Mouse (Mus musculus) megakaryocyte, embryonic 14.5 days (primary cell): ENCODE data around the gene Flrt1. TPM values are rescaled to one million over a fixed set of nuclear protein-coding genes. Genes with fewer than 3 reads are reported as not detected.
"Not testable (repeated sequence)": the region's sequence is repeated elsewhere in the genome, so short reads cannot be mapped to it uniquely, and the experiment has no call there.

Source experiments
- H3K27me3 ChIP-seq: replicated peaks from 2 replicates; pipeline ENCODE3; 2012; ENCODE audit warnings: inconsistent platforms
- H3K36me3 ChIP-seq: replicated peaks from 2 replicates; pipeline ENCODE3; 2012; ENCODE audit warnings: low read length, inconsistent platforms, mixed read lengths
- H3K4me1 ChIP-seq: 2 replicates; pipeline ENCODE4 v1.6.1; 2012; ENCODE audit warnings: inconsistent platforms
- H3K4me3 ChIP-seq: replicated peaks from 2 replicates; pipeline ENCODE3; 2012; ENCODE audit warnings: moderate library complexity, mild to moderate bottlenecking, inconsistent platforms
- H3K9me3 ChIP-seq: 2 replicates; pipeline ENCODE4 v1.6.1; 2012; ENCODE audit warnings: inconsistent platforms
- FLI1 ChIP-seq: IDR thresholded peaks from 2 replicates; pipeline ENCODE4 v1.6.1; 2012; ENCODE audit warnings: low read length, inconsistent platforms, mixed read lengths
- GATA1 ChIP-seq: IDR thresholded peaks from 3 replicates; pipeline ENCODE4 v1.6.1; 2012; ENCODE audit warnings: mixed read lengths, low read length, inconsistent platforms, borderline replicate concordance
- polyA plus RNA-seq: library from polyadenylated mRNA; stranded (reverse); fragments of >175 nt; gene quantifications from 2 replicates; pipeline ENCODE4 v1.2.3, GENCODE M21; 2012; ENCODE audit warnings: low replicate concordance; ENCODE audit not compliant: insufficient read depth

Gene Flrt1
- polyA plus RNA-seq, 1 experiment = not detected

DNA sequence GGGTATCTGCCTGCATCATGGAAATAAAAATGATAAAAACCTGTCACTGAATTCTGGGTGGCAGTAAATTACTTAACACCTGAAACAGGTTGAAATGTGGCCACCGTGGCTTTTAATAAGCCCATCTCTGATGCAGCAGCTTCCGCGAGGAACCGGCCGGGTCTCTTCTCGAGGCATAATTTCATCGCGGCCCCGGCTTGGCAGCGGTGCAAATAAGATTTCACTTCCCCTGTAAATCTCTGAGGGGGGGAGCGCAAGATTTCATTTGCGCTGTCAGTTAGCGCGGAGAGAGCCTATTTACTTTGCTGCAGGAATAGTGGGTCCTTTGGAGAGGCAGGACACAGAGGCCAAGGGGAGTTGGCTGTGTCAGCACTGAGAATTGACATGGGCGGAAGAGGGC, 20.8 kb downstream of the Flrt1 start:
- Histone ChIP-seq H3K4me3 (no peak overlapping the region), H3K4me1 (peaks cover 23% of the 10 kb centered on the region), H3K9me3 (no peaks in the 10 kb centered on the region), H3K27me3 (peaks cover 92% of the 10 kb centered on the region), H3K36me3 (no peaks in the 10 kb centered on the region)
- no peak for TF ChIP-seq FLI1
- no peak for TF ChIP-seq GATA1

- Histone ChIP-seq H3K4me1 (peaks cover 15% of the 10 kb centered on the region), H3K4me3 (no peak overlapping the region), H3K9me3 (no peaks in the 10 kb centered on the region), H3K27me3 (peaks cover 94% of the 10 kb centered on the region), H3K36me3 (no peaks in the 10 kb centered on the region)
- no peak for TF ChIP-seq FLI1
- TF ChIP-seq GATA1 = no peak
These were observed 22.3 kb downstream of the Flrt1 start for GRCm38 (mm10) chr19:7083035-7083794.

DNA sequence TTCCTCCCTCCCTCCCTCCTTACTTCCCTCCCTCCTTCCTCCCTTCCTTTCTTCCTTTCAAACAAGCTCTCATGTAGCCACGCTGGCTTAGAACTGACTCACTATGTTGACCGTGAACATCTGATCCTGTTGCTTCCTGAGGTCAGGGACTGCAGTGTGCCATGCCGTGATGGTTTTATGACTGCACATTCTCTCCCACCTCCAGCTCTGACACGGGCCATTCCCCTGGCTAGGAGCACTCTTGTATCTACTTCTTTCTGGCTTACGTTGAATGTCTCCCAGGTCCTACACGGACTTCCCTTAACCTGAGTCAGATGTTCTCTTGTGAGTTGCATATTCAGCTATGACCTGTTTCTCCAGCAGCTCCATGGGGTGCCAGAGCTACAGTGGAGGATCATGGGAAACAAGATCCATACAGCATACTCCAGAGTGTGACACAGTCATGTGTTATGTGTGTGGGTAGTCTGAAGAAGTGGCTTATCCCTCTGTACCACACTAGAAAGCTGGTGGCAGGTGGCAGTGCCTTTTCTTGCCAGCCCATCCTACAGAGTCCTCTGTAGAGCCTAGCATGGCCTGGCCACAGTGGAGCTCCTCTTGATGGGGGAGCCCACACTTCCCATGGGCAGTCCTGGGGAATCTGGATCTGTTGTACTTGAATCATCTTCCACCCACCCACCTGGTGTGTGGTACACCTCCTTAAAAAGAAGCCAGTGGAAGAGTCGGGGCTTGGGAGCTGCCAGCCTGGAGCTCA, 23.8 kb downstream of the Flrt1 start:
- Histone ChIP-seq H3K27me3 (peaks cover 84% of the 10 kb centered on the region), H3K4me1 (peaks cover 21% of the 10 kb centered on the region)
- no peak for TF ChIP-seq FLI1
- no peak for TF ChIP-seq GATA1

DNA sequence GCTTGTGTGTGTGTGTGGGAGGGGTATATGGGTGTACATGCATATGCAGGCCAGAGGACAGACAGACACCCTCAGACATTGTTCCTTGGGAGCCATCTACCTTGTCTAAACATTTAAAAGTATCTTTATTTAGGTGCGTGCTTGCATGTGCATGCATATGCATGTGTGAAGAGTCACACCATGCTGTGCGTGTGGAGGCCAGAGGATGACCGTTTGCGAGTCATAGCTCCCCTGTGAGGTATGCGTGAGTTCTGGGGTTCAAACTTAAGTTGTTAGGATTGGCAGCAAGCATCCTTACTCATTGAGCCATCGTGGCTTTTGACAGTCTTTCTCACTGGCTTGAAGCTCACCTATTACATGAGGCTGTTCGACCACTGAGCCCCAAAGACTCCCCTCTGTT, 27.3 kb downstream of the Flrt1 start:
- no peak for TF ChIP-seq FLI1
- no peak for TF ChIP-seq GATA1
- no peaks in the 10 kb centered on the region for H3K9me3 ChIP-seq
- H3K36me3 ChIP-seq = no peaks in the 10 kb centered on the region
- peaks cover 27% of the 10 kb centered on the region for H3K4me1 ChIP-seq
- no peak overlapping the region for H3K4me3 ChIP-seq
- H3K27me3 ChIP-seq = peaks cover 68% of the 10 kb centered on the region

More for the DNA sequence above, 23.8 kb downstream of the Flrt1 start:
- no peaks in the 10 kb centered on the region for H3K36me3 ChIP-seq
- H3K4me3 ChIP-seq = no peak overlapping the region
- no peaks in the 10 kb centered on the region for H3K9me3 ChIP-seq

- Histone ChIP-seq H3K4me1 (peaks cover 27% of the 10 kb centered on the region), H3K9me3 (no peaks in the 10 kb centered on the region), H3K27me3 (peaks cover 68% of the 10 kb centered on the region), H3K4me3 (no peak overlapping the region), H3K36me3 (no peaks in the 10 kb centered on the region)
- TF ChIP-seq FLI1 (no peak), GATA1 (no peak)
These were observed 27.9 kb downstream of the Flrt1 start for GRCm38 (mm10) chr19:7077666-7078065.

- not testable (repeated sequence) for H3K9me3 ChIP-seq, H3K4me3 ChIP-seq, H3K36me3 ChIP-seq
- Histone ChIP-seq H3K4me1 (peaks cover 21% of the 10 kb centered on the region), H3K27me3 (peaks cover 72% of the 10 kb centered on the region)
These were observed 30.2 kb downstream of the Flrt1 start for GRCm38 (mm10) chr19:7075336-7075735.

DNA sequence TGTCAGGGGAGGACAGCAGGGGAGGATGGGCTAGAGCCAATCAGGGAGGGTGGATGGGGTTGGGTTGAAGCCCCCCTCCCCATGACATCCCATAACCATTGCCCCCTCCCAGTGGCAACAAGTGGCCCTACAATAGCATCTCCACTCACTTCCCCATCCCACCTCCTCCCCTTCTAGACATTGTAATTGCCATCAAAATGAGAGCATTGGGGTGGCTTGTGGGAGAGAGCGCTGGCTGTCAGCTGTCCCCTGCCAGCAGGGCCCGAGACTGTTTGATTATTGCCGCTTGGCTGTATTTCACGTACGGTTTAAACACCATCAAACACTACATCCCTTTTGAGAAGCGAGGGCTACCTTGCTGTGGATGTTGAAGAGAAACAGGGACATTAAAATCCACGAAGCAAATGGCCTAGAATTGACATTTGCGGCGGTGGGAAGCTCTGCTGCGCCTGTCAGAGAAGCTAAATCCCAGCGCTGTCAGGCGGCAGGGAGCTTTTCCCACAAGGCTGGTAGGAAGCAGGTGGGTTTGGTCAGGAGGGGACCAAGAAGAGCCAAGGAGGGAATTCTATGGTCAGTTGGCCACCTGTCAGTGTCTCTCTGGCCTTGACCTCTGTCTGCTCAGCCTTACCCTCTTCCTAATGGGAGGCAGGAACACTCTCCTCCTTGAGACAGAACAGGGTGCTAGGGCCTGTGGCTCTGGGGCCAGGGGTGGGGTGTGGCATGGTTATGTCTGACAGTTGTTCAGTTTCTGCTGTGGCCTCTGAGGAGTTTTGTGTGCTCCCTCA, 31.3 kb downstream of the Flrt1 start:
- Histone ChIP-seq H3K4me3 (no peak overlapping the region), H3K36me3 (no peaks in the 10 kb centered on the region), H3K9me3 (no peaks in the 10 kb centered on the region), H3K4me1 (peaks cover 23% of the 10 kb centered on the region), H3K27me3 (peaks cover 72% of the 10 kb centered on the region)
- TF ChIP-seq FLI1 = no peak
- TF ChIP-seq GATA1 = no peak

GRCm38 (mm10) chr19:7072221-7072620, 33.3 kb downstream of the Flrt1 start:
- H3K9me3 ChIP-seq = no peaks in the 10 kb centered on the region
- peaks cover 73% of the 10 kb centered on the region for H3K27me3 ChIP-seq
- H3K4me3 ChIP-seq = no peak overlapping the region
- H3K4me1 ChIP-seq = peaks cover 39% of the 10 kb centered on the region
- H3K36me3 ChIP-seq = no peaks in the 10 kb centered on the region
- no peak for TF ChIP-seq FLI1
- TF ChIP-seq GATA1 = no peak

DNA sequence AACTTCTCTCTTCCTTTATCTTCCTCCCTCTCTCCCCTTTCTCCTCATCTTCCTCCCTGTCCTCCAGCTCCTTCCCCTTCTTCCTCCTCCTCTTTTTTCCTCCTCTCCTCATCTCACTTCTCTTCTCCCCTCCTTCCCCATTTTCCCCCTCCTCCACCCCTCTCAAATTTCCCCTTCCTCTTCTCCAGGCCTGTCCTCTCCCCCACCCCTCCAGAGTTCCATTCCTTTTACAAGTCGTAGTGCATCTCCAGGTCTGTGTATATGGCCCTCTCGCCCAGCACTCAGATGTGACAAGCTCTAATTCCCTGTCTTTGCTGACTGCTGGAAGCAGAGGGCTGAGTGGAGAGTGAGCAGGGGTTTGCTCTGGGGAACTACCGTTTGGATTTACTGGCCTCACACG, 34.8 kb downstream of the Flrt1 start:
- no peak overlapping the region for H3K4me3 ChIP-seq
- H3K27me3 ChIP-seq = peaks cover 79% of the 10 kb centered on the region
- TF ChIP-seq FLI1 (no peak), GATA1 (no peak)
- no peaks in the 10 kb centered on the region for H3K36me3 ChIP-seq
- H3K9me3 ChIP-seq = no peaks in the 10 kb centered on the region
- H3K4me1 ChIP-seq = peaks cover 39% of the 10 kb centered on the region
